Mouse (Mus musculus) 3T3-L1 (cell line): ENCODE measurements around the gene Atraid.

Source experiments
- DNase-seq: peaks from one replicate; pipeline ENCODE4 v3.0.0-alpha.2; 2015; ENCODE audit warnings: low read depth, low spot score

The Atraid gene

DNA sequence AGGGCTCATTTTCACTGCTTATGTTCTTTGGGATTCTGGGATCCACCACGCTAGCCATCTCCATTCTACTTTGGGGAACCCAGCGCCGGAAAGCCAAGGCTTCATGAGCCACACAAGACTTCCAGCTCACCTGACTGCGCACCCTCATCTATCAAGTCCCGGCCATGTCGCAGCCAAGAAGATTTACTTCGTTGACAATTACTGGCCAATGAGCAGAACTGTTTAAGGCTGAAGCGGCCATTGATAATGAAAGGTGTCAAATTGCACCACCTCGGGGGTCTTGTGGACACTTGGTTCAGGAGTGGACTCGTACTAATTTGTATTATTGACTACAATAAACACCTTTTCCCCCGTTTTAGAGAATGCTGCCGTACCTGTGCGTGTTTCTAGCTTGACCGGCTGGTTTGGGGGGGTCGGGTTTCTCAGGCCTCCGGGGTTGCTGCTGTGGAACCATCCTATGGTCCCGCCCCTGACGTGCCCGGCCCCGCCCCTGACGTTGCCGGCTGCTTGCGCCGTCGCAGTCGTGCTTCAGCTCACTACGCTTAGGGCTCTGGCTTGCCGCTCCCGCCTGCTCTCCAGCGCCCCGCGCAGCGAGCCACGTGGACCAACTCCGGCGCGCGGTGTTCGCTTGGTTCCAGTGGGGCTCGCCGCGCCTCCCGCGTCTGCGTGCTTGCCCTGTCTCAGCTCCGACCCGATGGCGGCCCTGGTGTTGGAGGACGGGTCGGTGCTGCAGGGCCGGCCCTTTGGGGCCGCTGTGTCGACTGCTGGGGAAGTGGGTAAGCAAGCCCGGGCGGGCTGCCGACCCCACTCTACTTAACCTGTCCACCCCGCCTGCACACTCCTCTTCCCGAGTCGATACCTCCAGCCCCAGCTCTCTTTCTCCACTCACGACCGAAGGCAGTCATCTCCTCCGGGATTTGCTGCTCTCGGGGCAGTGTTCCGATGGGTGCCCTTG lies 6.4 kb downstream of the Atraid start, which contains the start of gene Cad:
Gene Cad, plus strand, starts transcription at position 520 of the 955 bp plus-strand sequence.
- peak; percentile 96 for DNase-seq

DNA sequence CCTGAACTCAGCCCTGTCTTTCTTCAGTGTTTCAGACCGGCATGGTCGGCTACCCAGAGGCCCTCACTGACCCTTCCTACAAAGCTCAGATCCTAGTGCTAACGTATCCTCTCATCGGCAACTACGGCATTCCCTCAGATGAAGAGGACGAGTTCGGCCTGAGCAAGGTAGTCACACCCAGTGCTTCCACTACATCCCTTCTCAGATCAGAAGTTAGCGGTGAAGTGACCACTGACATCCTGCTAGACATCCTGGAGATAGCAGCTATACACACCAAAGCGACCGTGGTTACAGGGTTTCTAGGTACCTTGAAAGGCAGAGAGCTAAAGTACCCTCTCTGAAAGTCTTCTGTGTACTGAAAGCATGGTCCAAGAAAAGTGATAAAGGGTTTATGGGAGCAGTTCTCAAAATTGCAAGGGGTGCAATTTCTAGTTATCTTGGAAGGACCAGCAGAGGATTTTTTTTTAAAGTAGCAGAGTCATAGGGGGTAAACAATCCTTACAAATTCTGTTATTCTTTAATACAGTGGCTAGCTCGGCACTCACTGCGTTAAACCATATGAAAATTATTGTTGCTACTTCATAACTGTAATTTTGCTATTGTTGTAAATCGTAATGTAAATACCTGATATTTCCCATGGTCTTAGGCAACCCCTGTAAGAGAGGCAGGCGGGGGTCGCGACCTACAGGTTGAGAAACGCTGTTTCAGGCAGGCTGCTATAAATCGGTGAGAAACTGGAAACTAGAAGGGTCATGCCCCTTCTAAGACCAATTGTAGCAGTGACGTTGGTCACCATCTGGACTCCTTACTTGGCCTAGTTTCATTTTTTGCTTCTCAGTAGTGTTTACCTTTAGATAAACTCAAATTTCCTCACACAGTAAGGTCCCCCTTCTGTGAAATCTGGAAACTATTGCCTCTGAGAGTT lies 7.4 kb downstream of the Atraid start:
- DNase-seq = peak; percentile 63

DNA sequence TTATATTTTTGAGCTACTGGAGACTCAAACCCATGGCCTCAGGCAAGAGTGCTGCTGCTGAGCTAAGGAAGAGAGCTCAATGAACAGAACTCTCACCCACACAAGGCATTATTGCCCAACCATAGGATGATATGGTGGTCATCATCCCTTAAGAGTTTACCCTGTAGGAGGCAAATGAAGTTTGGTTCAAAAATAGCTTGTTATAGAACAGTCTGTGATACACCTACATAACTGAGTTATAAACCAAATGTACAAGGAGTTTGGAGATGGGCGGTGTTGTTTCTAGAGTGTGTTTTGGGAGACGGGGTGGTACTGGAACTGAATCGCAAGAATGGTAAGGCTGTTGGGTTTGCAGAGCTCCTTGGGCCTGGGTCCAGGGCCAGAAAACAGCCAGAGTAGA lies 21.7 kb downstream of the Atraid start:
- no peak for DNase-seq

DNA sequence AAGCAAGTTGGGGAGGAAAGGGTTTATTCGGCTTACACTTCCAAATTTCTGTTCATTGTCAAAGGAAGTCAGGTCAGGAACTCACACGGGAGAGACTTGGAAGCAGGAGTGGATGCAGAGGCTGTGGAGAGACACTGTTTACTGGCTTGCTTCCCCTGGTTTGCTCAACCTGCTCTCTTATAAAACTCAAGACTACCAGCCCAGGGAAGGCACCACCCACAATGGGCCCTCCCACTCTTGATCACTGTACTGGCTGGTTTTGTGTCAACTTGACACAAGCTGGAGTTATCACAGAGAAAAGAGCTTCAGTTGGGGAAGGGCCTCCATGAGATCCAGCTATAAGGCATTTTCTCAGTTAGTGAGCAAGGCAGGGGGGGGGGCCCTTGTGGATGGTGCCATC lies 22.9 kb downstream of the Atraid start:
- no peak for DNase-seq

DNA sequence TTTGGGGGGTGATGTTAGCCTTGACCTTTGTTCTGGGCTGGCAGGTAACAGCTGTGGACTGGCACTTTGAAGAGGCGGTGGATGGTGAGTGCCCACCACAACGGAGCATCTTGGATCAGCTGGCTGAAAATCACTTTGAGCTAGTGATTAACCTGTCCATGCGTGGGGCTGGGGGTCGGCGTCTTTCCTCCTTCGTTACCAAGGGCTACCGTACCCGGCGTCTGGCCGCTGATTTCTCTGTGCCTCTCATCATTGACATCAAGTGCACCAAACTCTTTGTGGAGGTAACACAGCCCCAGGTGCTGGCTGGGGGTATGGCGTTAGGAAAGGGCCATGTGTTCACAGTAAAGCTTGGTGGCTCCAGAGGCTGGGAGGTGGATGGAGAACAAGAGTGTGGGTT lies 23.7 kb downstream of the Atraid start:
- no peak for DNase-seq

DNA sequence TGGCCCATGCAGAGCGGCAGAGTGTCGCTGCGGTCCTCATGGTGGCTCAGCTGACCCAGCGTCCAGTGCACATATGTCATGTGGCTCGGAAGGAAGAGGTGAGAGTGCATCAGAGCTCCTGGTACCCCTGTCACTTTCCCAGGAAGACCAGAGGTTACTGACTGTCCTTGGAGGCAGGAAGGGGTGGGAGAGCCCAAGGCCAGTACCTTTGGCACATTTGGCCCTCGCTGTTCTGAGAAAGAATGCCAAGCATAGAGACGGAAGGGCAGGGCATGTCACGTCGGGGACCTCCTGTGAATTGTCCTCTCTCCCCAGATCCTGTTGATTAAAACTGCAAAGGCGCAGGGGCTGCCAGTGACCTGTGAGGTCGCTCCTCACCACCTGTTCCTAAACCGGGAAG lies 25.1 kb downstream of the Atraid start:
- no peak for DNase-seq

DNA sequence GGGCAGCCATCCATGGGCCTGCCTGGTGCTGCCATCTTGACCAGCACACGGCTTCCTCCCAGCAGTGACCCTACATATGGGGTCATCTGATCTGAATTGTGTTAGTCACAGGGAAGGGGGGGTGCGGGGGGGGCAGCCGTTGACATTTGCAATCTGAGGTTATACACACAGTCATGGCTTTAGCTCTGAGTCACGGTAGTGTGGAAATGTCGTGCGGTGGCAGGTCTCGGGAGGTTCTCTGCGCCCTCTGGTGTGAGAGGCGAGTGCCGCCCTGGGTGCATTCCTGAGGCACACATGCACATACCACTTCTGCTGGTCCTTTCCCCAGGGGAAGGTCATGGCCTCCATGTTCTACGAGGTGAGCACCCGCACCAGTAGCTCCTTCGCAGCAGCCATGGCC lies 28.2 kb downstream of the Atraid start:
- peak; percentile 65 for DNase-seq

DNA sequence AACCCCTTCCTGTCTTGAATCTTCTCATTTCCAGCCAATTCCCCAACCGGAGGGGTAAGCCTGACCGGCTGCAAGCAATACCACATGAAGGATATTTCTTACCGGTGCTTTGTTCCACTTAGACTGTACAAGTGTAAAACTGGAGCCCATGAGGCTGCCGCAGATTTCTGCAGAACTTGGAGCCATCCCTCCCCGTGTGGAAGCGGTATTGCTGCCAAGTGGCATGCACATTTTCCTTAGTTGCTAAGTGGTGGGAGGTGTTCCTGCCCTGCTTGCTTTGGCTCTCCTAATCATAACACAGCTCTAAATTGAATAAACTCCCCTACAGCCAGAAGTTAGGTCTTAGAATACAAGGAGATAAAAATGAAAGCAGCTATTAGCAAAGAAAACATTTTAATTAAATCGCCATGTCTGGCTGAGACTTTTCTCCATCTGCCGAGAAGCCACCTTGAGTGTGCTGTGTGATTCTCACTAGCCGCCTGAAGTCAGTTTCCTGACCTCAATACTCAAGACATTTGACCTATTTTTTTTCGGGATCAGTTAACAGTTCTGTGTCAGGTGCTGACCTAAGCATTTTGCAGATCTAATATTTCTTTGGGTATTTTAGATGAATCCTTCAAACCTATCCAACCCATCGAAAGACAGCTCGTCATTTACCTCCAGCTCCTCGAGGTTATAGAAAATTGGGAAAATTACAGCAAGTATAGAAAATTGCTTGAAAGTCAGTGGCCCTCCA lies 32.1 kb downstream of the Atraid start:
- DNase-seq = no peak

DNA sequence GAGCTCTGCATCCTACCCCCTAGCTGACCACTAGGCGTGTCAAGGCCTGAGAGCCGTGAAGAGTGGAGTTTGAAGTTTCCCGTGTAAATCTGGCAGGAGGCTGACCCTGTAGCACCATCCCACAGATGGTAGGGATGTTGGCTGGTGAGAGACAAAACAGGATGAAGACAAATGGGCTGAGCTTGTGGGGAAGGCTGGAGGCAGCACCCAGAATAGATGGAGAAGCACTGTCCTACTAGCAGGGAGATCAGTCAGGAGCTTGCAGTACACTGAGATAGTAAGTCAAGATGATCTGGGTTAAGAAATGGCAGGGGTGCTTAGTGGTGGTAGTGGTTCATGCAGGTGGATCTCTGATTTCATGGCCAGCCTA lies 32.7 kb downstream of the Atraid start:
- no peak for DNase-seq

DNA sequence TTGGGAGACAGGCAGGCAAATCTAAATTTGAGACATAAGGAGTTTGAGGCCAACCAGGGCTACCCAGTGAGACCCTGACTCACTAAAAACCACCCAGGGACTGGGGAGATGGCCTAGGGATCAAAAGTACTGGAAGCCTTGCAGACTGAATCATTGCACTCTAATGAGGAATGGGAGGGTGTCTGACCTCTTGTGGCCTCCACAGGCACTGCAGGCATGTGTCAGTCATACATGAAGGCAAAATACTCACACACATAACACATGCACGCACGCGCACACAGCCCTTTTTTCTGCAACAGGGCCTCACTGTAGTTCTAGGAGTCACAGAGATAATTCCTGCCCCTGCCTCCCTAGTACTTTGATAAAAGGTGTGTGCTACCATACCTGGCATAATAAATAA lies 33.3 kb downstream of the Atraid start:
- DNase-seq = peak; percentile 80

DNA sequence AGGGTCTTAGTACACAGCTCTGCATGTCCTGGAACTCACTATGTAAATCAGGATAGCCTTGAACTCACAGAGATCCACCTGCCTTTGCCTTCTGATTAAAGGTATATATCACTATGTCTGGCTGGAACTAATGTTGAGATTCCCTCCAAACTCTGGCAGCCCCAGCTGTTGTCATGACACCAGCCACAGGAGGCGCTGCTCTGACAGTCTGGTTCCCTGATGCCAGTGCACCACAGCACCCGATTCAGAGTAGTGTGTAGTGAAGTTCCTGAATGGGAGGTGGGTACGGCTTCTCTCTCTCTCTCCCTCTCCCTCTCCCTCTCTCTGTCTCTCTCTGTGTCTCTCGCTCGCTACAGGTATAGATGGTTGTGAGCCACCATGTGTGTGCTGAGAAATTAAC lies 34.2 kb downstream of the Atraid start:
- DNase-seq = peak; percentile 68

DNA sequence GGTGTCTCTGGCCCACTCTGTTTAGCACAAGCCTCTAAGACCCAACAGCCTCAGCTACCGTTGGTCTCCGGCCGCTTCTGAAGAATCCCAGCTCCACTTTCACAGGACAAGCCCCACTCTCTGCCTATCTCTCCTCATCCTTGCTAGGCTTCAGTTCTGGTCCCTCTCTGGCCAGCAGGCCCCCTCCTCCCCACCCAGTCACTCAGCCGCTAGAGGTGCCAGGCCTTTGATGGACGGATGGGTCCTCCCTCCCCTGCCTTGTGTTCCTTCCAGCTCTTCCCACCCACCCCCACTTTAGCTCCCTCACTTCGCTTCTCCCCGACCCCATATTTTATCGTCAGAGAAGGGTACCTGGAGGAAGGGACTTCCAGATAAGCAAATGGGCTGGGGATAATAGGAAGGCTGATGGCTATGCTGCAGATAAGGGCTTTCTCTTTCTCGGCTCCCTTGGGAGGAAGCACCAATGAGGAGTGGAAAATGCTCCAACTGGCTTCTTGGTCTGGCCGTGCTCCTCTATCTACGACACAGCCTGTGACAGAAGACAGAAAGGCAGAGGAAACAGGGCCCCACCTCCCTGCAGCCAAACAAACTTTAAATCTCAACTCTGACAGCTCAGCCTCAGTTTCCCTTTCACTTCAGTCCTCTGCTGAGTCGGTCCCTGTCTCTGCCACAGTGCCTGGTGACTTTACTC lies 35.0 kb downstream of the Atraid start:
- DNase-seq = no peak

DNA sequence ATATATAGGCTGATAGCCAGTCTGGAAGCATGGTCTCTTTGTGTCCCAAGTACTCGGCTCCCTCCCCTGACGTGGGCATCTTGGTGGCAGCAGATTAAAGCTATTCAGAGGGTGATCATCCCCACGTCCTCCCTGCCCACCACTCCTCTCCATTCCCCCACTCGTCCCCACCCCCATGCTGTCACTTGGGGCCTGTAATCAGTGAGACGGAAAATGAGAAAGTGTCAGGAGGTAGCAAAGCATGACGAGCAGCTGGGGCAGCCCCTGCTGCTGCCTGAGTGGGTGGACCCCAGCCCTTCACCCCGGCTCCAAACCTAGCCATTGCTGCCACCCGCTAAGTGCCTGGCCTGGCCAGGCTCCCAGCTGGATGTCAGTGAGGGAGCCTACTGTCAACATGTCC lies 35.8 kb downstream of the Atraid start:
- no peak for DNase-seq

DNA sequence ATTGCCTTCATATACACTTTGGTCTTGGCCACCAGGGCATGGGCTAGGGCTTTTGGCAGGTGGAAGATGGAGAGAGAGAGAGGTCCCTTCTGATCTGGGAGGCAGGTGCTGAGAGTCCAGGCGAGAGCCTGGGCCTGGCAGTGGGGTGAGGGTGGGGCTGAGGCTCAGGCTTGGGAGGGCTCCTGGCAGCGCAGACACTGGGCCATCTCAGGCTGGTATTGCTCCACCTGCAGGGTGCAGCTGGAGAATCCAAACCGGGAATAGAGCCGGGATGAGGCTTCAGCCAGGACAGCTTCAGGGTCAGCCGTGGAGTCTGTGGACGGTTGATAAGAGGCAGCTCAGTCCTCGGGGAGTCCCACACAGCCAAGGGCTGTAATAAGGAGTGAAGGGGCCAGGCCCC lies 38.5 kb downstream of the Atraid start:
- DNase-seq = peak; percentile 28

DNA sequence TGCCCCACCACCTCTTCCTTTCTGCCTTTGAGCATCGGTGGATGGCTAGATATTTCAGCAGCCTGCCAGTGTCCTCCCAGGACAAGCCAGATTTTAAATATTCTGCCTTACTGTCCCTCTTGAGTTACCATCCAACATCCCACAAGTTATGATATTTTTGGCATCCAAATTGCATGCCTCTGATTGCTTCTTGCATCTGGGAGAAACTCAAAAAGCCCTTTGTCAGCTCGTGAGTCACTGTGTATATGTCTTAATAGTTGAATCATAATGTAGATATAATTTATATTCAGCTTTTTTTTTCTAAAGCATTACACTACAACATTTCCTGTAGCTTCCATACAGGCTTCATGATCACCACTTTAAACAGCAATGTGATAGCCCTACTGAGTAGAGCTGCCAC lies 39.0 kb downstream of the Atraid start:
- peak; percentile 88 for DNase-seq

DNA sequence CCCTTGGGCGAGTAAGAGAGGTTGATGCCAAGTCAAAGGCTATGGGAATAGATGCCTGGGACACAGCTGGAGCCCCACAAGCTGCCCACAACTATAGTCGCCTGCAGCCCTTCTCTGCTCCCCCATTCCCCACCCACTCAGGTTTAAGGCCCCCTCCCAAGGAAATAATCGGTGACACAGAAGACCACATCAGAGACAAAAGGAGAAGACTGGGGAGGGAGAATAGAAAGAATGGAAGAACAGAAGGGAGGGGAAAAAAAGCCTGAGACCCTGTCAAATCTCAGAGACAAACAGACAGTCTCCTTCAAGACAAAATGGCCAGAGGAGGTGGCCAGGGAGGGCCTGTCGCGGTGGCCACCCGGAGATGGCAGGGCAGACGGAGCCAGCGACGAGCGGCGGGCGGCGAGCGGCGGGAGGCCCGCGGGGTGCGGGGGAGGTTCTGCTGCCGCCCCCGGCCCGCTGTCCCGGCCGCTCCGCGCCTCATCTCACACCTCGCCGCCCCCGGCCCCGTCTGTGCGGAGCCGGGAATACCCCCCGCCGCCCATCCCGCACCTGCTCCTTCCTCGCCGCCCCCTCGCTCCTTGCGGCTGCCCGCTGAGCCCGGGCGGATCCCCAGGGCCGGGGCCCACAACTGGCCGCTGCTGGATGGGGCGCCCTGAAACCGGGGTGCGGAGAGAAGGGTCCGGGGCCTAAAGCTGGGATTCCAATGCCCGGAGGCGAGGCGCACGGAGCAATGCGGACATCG lies 44.3 kb downstream of the Atraid start:
- DNase-seq = no peak

DNA sequence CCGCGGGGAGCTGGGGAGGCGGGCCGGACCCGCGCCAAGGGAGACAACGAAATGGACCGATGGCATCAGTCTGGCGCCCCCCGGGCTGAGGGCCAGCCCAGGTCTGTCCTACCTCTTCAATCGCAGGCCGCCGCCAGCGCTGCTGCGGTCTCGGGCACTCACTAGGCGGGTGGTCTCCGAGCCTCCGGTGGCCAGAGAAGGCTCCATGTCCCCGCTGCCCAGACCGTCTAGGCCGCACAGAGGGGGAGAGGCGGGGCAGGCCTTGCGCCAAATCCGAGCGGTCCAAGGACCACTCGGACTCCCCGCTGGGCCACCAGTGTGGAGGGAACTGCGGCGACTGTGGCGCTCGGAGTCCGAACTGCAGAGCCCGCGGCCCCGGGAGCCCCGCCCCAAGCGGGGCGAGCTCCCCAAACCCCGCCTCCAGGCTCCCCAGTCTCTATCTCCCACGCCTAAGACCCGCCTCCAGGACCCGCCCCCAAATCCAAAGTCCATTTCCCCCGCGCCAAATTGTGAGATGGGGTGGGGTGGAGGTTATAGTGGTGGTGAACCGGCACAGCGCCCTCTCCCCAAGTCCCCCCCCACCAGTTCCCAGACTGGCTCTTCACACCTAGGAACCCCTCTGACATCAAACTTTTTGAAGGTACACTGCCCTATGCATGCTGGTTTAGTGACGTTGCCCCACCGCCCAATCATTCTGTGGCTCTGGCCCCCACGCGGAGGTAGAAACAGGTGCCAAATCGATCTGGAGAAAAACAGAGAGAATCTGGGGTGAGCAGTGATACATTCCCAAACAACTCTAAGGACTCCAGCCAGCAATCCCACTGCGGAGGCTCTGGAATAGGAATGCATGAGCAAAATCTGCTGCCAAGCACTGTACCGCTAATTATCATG lies 45.3 kb downstream of the Atraid start:
- no peak for DNase-seq

DNA sequence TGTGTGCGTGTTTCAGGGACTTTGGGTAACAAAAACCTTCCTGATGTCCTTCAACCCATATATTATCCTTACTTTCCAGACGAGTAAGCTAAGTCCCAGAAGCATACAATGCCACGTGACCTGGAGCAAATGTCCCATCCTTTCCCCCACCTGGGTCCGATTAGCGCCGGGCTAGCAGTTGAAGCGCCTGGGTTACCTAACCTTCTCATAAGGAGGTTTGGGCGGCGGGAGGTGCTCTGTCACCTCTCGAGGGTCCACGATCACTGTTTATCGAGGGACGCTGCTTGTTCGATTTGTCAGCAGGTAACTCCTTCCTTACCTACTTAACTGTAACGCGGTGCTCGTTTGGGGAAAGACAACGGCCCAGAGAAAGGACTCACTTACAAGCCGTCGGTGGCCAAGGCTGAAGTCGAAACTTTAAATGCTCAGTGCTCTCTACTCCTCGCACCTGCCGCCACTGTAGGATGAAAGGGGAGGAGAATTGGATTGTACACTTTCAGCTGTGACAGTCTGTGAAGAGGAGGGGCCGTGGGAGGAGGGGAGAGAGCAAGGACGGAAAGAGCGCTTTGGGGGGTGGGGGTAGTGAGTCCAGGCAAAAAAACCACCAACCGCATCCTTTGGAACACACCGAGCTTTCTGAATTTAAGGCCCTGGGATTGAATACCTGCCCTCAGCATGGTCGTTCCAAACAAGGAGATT lies 46.1 kb downstream of the Atraid start:
- DNase-seq = no peak
